Mouse (Mus musculus) adrenal gland, postnatal 4 days (tissue): ENCODE results near the gene St3gal6. TPM values are rescaled to one million over a fixed set of nuclear protein-coding genes. Genes with fewer than 3 reads are reported as not detected.

Source experiments
- DNase-seq, 2 experiments: peaks; one replicate each; pipeline ENCODE4 v3.0.0; 2021 to 2022; ENCODE audit warnings: low spot score in 2 of 2, mixed read lengths in 2 of 2
- total RNA-seq, 2 experiments: library from RNA; stranded (reverse); gene quantifications; 2 replicates each; pipeline ENCODE4 v1.2.3; 2021

St3gal6 gene
- total RNA-seq, 2 experiments from 2014 or later: 12.1 to 20.3 TPM

DNA sequence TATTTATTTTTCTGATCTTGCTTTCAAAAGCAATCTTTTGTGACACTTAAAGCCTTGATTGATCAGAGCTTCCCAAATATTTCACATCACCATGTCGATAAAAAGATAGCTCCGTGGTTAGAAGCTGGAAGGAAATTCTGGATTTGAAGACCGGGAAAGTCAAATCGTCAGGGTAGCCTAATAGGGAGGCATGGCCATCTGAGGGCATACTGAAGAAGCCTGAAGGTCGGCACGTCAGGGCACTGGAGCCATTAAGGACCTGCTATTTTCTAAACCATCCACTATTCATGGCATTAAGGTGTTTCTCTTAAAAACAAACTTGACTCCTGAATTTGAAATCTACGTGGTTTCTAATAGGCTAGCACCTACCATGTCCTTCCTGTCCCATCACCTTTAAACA is 2.1 kb downstream of the St3gal6 start:
- DNase-seq: no peak

DNA sequence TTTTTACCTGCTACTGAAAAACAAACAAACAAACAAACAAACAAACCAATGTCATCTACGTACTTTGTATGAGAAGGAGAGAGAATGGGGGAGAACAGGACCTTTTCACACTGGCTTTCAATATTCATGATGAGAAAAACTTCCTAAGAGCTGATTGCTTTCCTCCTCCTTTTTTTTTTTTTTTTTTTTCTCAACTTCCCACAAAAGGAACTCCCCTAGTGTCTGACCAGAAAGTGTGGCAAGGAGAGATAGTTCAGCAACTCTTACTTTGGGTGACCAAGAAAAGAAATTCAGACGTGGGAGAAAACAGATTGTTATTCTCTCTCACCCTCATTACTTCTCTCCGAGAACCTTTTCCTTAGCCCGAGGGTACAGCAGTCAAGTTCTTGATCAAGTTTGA is 2.9 kb downstream of the St3gal6 start:
- DNase-seq: no peak

DNA sequence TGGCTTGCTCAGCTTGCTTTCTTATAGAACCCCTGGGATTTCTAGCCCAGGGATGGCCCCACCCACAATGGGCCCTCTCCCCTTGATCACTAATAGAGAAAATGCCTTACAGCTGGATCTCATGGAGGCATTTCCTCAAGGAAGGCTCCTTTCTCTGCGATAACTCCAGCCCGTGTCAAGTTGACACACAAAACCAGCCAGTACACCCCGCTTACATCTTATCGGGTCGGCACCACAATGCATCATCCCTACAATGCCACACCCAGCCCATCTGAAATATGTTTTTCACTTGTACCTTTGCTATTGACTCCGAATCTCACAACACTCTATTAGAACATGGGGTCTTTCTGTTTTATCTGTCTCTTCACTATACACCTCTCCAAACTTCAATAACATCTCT is 3.6 kb downstream of the St3gal6 start:
- DNase-seq: no peak

GRCm38 (mm10) chr16:58519650-58520073 is 4.4 kb downstream of the St3gal6 start:
- no peak for DNase-seq

DNA sequence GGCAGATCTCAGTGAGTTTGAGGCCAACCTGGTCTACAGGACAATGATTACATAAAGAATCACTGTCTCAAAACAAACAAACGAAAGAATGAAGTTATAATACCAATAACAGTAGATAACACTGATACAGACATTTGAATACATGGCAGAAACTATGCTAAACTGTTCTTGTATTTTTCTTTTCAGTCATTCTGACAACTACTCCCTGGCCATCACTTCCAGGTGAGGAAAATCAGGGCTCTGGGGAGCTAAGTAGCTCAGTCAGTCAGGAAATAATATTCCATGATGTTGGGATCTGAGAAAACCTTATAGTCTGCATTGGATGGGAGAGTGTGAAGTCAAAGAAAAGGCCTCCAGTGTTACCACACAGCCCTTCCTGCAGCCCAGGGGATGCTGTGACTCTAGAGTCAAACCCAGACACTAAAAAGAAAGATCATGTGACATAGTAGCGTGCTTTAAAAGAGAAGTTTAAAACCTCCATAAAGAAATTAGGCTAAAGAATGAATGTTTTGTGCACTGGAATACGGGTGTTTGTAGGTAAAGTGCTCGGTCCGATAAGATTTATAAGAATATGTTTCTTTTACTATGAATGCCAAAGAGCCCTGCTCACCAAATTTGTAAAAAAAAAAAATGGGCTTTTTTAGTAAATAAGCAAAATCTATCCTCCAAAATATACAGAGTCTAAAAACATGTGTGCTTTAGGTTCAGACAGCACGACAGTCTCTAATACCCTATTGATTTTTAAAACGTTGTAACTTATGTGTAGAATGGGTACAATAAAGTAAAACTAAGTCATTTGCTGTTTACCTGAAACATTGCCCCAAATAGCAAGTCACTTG is 6.9 kb downstream of the St3gal6 start:
- no peak for DNase-seq

DNA sequence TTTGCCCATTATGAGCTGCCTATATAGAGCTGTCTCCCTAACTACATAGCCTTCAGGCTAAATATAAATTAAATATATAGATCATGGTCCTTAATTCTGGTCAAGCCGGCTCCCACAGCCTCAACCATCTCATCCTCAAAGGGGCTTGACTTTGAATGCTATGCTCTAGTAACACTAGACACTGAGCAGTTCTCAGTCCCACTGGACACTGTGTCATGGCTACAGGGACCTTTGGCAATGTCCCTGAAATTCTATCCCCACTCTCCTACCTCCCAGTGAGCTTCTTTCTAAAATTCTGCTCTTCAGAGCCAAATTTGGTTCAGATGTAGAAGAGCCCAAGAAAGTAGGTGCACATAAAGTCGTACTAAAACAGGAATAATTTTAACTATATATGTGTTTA is 7.9 kb downstream of the St3gal6 start:
- no peak for DNase-seq

GRCm38 (mm10) chr16:58514565-58514964 is 9.5 kb downstream of the St3gal6 start:
- DNase-seq: no peak

DNA sequence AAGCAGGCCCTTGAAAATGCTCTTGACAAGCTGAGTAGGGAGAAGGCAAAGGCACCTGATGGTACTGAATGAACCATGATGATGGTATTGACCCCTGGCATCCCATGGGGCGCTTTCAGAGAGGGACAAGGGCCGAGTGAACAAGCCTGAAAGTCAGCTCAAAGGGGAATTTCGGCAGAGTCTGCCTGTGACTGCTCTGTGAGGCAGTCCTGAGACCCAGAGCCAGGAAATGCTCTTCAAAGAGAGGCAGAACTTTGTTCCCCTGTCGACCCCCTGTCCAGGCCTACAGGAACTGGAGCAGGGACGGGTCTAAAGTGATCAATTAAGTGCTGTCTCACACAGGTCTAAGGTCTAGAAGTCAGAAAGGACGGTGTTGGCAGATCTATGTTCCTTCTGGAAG is 10.3 kb downstream of the St3gal6 start:
- DNase-seq: no peak

DNA sequence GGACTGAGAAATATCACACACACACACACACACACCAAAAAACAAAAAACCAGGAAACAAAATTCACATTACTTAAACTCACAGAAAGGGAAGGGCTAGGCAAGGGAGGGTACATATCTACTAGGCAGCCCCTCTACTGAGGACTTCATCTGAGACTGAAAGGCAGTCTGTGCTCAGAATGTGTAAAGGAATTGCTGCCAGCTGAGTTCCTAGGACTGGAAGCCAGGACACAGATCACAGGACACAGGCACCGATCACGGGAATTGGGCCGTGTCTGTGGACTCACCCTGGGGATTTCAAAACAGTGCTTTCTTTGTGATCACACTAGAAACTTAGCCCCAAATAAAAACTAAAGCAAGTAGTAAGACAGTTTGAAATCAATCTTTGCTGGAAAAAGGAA is 11.2 kb downstream of the St3gal6 start:
- DNase-seq: no peak

GRCm38 (mm10) chr16:58512181-58512761 is 11.8 kb downstream of the St3gal6 start:
- no peak for DNase-seq

DNA sequence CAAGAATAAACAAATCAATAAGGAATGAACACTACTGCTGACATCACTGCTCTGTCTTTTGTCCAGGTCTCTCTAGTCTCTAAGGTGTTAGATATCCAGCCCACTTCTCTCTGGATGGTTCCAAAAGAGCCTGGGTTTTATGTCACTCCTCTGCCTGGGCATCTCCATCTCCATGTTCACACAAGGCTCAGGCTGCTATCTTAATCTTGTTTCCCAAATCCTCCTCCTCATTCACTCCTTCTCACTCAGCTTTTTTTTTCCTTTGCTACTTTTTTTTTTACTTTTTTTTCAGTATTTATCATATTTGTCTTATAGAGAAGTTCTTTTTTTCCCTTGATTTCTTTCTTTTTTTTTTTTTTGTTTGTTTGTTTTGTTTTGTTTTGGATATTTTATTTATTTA is 19.1 kb downstream of the St3gal6 start:
- no peak for DNase-seq

- DNase-seq: no peak
Measured at GRCm38 (mm10) chr16:58502566-58502965, 21.5 kb downstream of the St3gal6 start.

DNA sequence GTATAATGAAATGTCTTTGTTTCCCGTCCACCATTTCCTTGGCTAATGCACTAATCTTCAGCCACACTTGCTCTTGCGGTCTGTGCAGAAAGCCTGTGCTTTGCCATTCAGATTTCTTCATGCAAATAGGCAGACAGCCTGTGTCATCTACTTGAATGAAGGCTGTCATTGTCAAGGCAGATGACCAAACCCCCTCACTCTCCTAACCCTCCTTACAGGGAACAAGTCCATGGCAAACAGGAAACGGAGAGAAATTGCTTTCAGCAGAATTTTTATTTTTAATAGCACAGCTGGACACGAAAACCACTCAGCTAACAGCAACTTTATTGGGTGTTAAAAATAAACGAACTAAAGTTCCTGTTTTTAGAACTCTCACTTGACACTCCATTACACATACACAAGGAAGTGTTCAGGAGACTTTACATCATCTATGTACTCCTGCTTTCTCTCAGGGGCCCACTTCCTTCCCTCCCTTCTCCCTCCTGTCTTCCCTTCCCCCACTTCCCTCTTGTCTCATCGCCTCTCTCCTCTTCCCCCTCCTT is 22.2 kb downstream of the St3gal6 start:
- DNase-seq: no peak

DNA sequence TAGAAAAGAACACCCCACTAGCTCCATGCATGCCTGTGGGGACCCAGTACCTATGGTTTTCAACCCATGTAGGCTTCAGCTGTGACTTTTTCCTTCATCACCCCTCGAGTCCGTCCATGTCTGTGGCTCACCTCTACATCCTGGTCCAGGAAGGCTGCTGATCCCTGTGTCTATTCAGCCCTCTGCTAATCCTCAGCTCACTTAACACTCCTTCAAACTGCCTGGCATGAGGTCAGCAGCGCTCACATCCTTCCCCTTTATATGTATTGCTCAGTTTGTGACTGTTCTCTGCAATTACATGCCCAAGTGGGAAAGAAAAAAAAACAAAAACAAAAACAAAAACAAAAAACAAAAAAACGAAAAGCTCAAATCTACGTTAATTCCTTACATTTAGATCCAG is 24.4 kb downstream of the St3gal6 start:
- no peak for DNase-seq

- DNase-seq: no peak
Measured at GRCm38 (mm10) chr16:58499172-58499584, 24.9 kb downstream of the St3gal6 start.

- no peak for DNase-seq
Measured at GRCm38 (mm10) chr16:58497886-58498713, 25.9 kb downstream of the St3gal6 start.

DNA sequence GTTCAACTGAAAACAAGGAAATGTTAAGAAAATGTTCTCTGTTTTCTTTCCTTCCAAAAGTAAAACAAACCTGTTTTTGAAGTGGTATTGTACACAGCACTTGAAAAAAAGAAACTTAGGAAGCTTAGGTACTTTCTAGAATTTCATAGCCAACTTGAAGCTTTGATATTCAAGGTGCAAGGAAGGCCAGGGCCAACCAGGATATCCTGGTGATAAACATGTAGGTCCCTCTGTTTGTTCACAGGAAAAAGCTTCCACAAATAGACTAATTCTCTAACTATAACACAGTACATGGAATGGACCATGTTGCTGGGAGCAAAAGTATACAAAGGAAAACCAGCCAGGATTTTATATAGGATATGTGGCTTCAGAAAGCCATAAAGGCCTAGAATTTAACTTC is 27.3 kb downstream of the St3gal6 start:
- DNase-seq: no peak

DNA sequence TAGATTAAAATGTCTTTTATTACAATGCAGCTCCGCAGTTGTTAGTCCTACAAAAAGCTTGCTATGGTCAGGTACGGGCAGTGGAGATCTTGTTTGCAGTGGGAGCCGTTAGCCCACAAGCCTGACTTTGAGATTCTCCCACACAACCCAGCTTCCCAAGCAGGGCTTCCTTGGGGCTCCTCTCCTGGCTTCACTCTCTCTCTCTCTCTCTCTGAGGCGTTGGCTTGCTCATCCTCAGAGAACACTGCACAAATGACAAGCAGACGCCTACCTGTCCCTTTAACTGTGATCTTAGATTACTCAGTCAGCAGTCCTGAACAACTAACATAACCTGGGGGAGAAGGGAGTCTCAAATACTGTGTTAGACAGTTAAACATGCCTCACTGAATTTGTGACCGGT is 36.2 kb downstream of the St3gal6 start:
- DNase-seq: no peak

GRCm38 (mm10) chr16:58482296-58482695 is 41.7 kb downstream of the St3gal6 start:
- no peak for DNase-seq

GRCm38 (mm10) chr16:58481906-58482270 is 42.2 kb downstream of the St3gal6 start:
- DNase-seq: no peak

DNA sequence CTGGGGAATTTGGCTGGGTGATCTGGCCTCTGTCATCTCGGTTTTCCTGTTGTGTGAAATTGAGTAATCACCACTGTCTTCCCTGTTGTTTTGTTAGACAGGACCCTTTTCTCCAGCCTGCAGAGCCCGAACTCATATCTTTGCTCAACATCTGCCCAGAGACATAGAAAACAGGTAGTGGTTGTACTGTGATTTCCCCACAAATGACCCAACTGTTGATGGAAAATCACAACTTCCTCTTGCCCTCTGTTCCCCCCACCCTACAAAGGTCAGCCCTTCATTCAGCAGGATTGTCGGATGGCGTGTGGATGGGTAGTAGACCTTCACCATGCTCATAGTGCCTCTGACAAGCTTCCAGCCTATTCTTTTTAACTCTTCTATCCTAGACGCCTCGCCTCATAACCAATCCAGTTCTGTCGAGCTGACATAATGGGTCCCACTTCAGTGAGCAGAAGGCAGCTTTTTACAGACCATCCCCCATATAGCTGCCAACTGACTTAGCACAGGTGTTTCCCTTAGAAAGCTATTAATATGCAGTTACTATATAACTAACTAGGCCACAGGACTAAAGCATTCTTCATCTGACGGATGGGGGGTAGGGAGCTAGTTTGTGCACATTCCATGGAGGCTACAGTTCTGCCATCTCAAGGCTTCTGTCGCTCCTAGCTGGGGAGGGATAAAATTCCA is 42.7 kb downstream of the St3gal6 start:
- DNase-seq: no peak
